ENCODE assay signal across 30 mouse cellular contexts in genomic region chr8:119805275-119805674, GRCm38 (mm10). TPM values are rescaled to one million over a fixed set of nuclear protein-coding genes. Genes with fewer than 3 reads are reported as not detected.
A peak's percentile ranks its signal among the peaks of the same experiment; 100 is the strongest.
DNase-seq lines count a peak whose midpoint lies in the region; ATAC-seq and TF ChIP-seq lines count a peak whose summit lies in the region.
"Had no signal": no experiment of that assay in that cellular context is flagged by ENCODE, and none has a peak within 500 bp of the region (broad histone marks: within the 10 kb centered on the region; RNA-seq: fewer than 3 reads in every experiment).

No protein-coding gene starts in this region.

- H3K4me3 ChIP-seq in kidney, adult 2 months (ENCODE audit: insufficient read depth, low read depth, low read length) = no peak overlapping the region
- no peak overlapping the region for H3K4me3 ChIP-seq in midbrain, embryonic 15.5 days
- H3K4me3 ChIP-seq in midbrain, embryonic 11.5 days (ENCODE audit: low read depth, low read length) = no peak overlapping the region
- no peak overlapping the region for H3K4me3 ChIP-seq in forebrain, postnatal 0 days (ENCODE audit: low read depth, low read length)
- no peak overlapping the region for H3K4me3 ChIP-seq in stomach, postnatal 0 days (ENCODE audit: low read depth, low read length)
- H3K4me3 ChIP-seq: embryonic facial prominence, embryonic 10.5 days; heart, adult 2 months; heart, embryonic 13.5 days; hindbrain, embryonic 12.5 days; left cerebral cortex, adult 2 months; limb, embryonic 15.5 days; megakaryocyte, embryonic 14.5 days had no signal

- no peak for TF ChIP-seq EP300 in stomach, postnatal 0 days (optimal IDR thresholded peaks at IDR 0.05)

- no peak for TF ChIP-seq CTCF in kidney, adult 2 months (conservative IDR thresholded peaks at IDR 0.05; ENCODE audit: insufficient read depth, insufficient read length, low read depth, low read length)
- TF ChIP-seq CTCF in forebrain, postnatal 0 days (IDR thresholded peaks at IDR 0.05; ENCODE audit: low read depth) = no peak
- no peak for TF ChIP-seq CTCF in stomach, postnatal 0 days (IDR thresholded peaks at IDR 0.05; ENCODE audit: low read depth)

- no peak overlapping the region for H3K4me2 ChIP-seq in midbrain, embryonic 15.5 days
- no peak overlapping the region for H3K4me2 ChIP-seq in midbrain, embryonic 11.5 days
- no peak overlapping the region for H3K4me2 ChIP-seq in forebrain, postnatal 0 days (ENCODE audit: low read depth)
- H3K4me2 ChIP-seq in stomach, postnatal 0 days (replicated peaks; ENCODE audit: low read depth) = no peak overlapping the region
- H3K4me2 ChIP-seq: heart, embryonic 13.5 days; hindbrain, embryonic 12.5 days; limb, embryonic 15.5 days; lung, embryonic 14.5 days had no signal

- no peak for TF ChIP-seq POLR2A in kidney, adult 2 months (IDR thresholded peaks at IDR 0.05; ENCODE audit: low read depth, low read length)

- no peak for ATAC-seq in midbrain, embryonic 15.5 days (replicated peaks)
- ATAC-seq in midbrain, embryonic 11.5 days (ENCODE audit: low FRiP score) = no peak
- no peak for ATAC-seq in forebrain, postnatal 0 days
- ATAC-seq in stomach, postnatal 0 days (ENCODE audit: low FRiP score, low TSS enrichment) = no peak
- ATAC-seq: Patski had no signal

- peaks cover 3% of the 10 kb centered on the region; the same call in 1 of the 2 replicates for H3K4me1 ChIP-seq in kidney, adult 2 months (ENCODE audit: control insufficient read depth, insufficient read depth, low read length)
- H3K4me1 ChIP-seq in midbrain, embryonic 15.5 days = peaks cover 31% of the 10 kb centered on the region
- H3K4me1 ChIP-seq in midbrain, embryonic 11.5 days (ENCODE audit: control insufficient read depth, insufficient read depth, low read length) = peaks cover 16% of the 10 kb centered on the region
- peaks cover 11% of the 10 kb centered on the region; the same call in 1 of the 2 replicates for H3K4me1 ChIP-seq in forebrain, postnatal 0 days (ENCODE audit: insufficient read depth)
- H3K4me1 ChIP-seq in stomach, postnatal 0 days (replicated peaks; ENCODE audit: control insufficient read depth, insufficient read depth) = no peaks in the 10 kb centered on the region

- H3K27ac ChIP-seq in kidney, adult 2 months (ENCODE audit: insufficient read depth, low read depth, low read length) = no peak overlapping the region
- H3K27ac ChIP-seq in midbrain, embryonic 15.5 days = 0 out of 2 replicates have a peak overlapping the region, but pooled peaks have one; percentile 1
- no peak overlapping the region for H3K27ac ChIP-seq in midbrain, embryonic 11.5 days (ENCODE audit: low read depth, low read length)
- peak overlapping the region; percentile 45; the same call in 1 of the 2 replicates for H3K27ac ChIP-seq in forebrain, postnatal 0 days (ENCODE audit: low read depth, low read length)
- H3K27ac ChIP-seq in stomach, postnatal 0 days (replicated peaks) = peak overlapping the region; percentile 30; the same call in 1 of the 2 replicates
- H3K27ac ChIP-seq: embryonic facial prominence, embryonic 10.5 days; heart, adult 2 months; heart, embryonic 13.5 days; hindbrain, embryonic 12.5 days; left cerebral cortex, adult 2 months; limb, embryonic 15.5 days; liver, embryonic 14.5 days had no signal

- 58% methylated on average over 8 of the region's 8 CpGs for WGBS in kidney, adult 2 months
- 62% methylated on average over 8 of the region's 8 CpGs for WGBS in midbrain, embryonic 15.5 days
- 83% methylated on average over 8 of the region's 8 CpGs for WGBS in midbrain, embryonic 11.5 days
- 45% methylated on average over 8 of the region's 8 CpGs for WGBS in forebrain, postnatal 0 days
- 49% methylated on average over 8 of the region's 8 CpGs for WGBS in stomach, postnatal 0 days

- no peak overlapping the region for H3K9ac ChIP-seq in midbrain, embryonic 15.5 days
- H3K9ac ChIP-seq in midbrain, embryonic 11.5 days (ENCODE audit: low read length) = no peak overlapping the region
- H3K9ac ChIP-seq in forebrain, postnatal 0 days = no peak overlapping the region
- 0 out of 2 replicates have a peak overlapping the region, but pooled peaks have one; percentile 1 for H3K9ac ChIP-seq in stomach, postnatal 0 days (ENCODE audit: low read length)
- H3K9ac ChIP-seq: heart, embryonic 13.5 days; hindbrain, embryonic 12.5 days; limb, embryonic 15.5 days; liver, embryonic 14.5 days; lung, embryonic 14.5 days had no signal

- peak; percentile 36 for DNase-seq in kidney, adult 2 months
- no peak for DNase-seq in kidney, postnatal 10 days
- DNase-seq in midbrain, embryonic 11.5 days (ENCODE audit: low spot score, missing footprints) = no peak
- DNase-seq in forebrain, postnatal 0 days = no peak
- no peak for DNase-seq in stomach, postnatal 0 days (ENCODE audit: low spot score)
- no peak for DNase-seq in ovary, postnatal 14 days (ENCODE audit: low spot score)
- DNase-seq in adrenal gland, adult 18-20 months (ENCODE audit: low spot score in 2 of 2) = no peak
- DNase-seq: adrenal gland, adult 2 months; cerebellum, adult 11 months; cerebellum, postnatal 10 days; gastrocnemius, postnatal 36 days; heart, adult 2 months; heart, postnatal 14 days; kidney, adult 11 months; layer of hippocampus, adult 9-11 months; lung, embryonic 14.5 days; right cerebral cortex, postnatal 4 days; thymus, adult 2 months; thymus, postnatal 4 days had no signal

- no peaks in the 10 kb centered on the region for H3K36me3 ChIP-seq in kidney, adult 2 months (ENCODE audit: control insufficient read depth, insufficient read depth, low read length)
- H3K36me3 ChIP-seq in midbrain, embryonic 15.5 days (replicated peaks) = no peaks in the 10 kb centered on the region
- no peaks in the 10 kb centered on the region for H3K36me3 ChIP-seq in midbrain, embryonic 11.5 days (ENCODE audit: control insufficient read depth, insufficient read depth, low read length)
- peaks cover 8% of the 10 kb centered on the region for H3K36me3 ChIP-seq in forebrain, postnatal 0 days (ENCODE audit: insufficient read depth)
- peaks cover 2% of the 10 kb centered on the region; the same call in 1 of the 2 replicates for H3K36me3 ChIP-seq in stomach, postnatal 0 days (ENCODE audit: control insufficient read depth, insufficient read depth, low read length)
- H3K36me3 ChIP-seq: G1E had no signal

- no peaks in the 10 kb centered on the region for H3K27me3 ChIP-seq in kidney, adult 2 months (replicated peaks; ENCODE audit: control insufficient read depth, insufficient read depth, low read length)
- no peaks in the 10 kb centered on the region for H3K27me3 ChIP-seq in midbrain, embryonic 15.5 days (replicated peaks)
- H3K27me3 ChIP-seq in midbrain, embryonic 11.5 days (ENCODE audit: control insufficient read depth, insufficient read depth, low read length) = no peaks in the 10 kb centered on the region
- H3K27me3 ChIP-seq in forebrain, postnatal 0 days (ENCODE audit: insufficient read depth, low read length) = no peaks in the 10 kb centered on the region
- H3K27me3 ChIP-seq in stomach, postnatal 0 days (ENCODE audit: control insufficient read depth, insufficient read depth, low read length) = no peaks in the 10 kb centered on the region
- H3K27me3 ChIP-seq: CH12.LX; hindbrain, embryonic 12.5 days; limb, embryonic 15.5 days; Patski had no signal

- H3K9me3 ChIP-seq in midbrain, embryonic 15.5 days = no peaks in the 10 kb centered on the region
- no peaks in the 10 kb centered on the region for H3K9me3 ChIP-seq in midbrain, embryonic 11.5 days (ENCODE audit: control insufficient read depth, low read length)
- H3K9me3 ChIP-seq in forebrain, postnatal 0 days (ENCODE audit: low read length) = no peaks in the 10 kb centered on the region
- no peaks in the 10 kb centered on the region for H3K9me3 ChIP-seq in stomach, postnatal 0 days (ENCODE audit: control insufficient read depth, low read length)
- H3K9me3 ChIP-seq: embryonic facial prominence, embryonic 10.5 days; G1E; heart, embryonic 13.5 days; hindbrain, embryonic 12.5 days; limb, embryonic 15.5 days had no signal

RNA-seq across cellular contexts. Expression of gene Tldc1, which starts 27.1 kb away (rescaled TPM):
- polyA plus RNA-seq in kidney, adult 2 months (2012; rRNA removed) = 11.6 and 12.6 TPM in 2 replicates
- 11.4 and 11.8 TPM in 2 replicates for polyA plus RNA-seq in midbrain, embryonic 15.5 days (2015; fragmentation: Nextera tagmentation; extraction: Ambion mirVana)
- 6.8 and 7.1 TPM in 2 replicates for polyA plus RNA-seq in midbrain, embryonic 11.5 days (2014; fragmentation: Nextera tagmentation; extraction: Ambion mirVana)
- 21.0 and 21.1 TPM in 2 replicates for total RNA-seq in forebrain, postnatal 0 days (2014; rRNA removed)
- polyA plus RNA-seq in forebrain, postnatal 0 days (2015; fragmentation: Nextera tagmentation; extraction: Ambion mirVana) = 6.8 and 9.4 TPM in 2 replicates
- 9.1 and 10.7 TPM in 2 replicates for polyA plus RNA-seq in stomach, postnatal 0 days (2015; fragmentation: Nextera tagmentation; extraction: Ambion mirVana)
- total RNA-seq in adrenal gland, adult 18-20 months (2021) = 1 to 10 TPM; 8.4 to 9.7 TPM

RNA-seq across cellular contexts. Expression of gene Cotl1, which starts 35.1 kb away (rescaled TPM):
- polyA plus RNA-seq in kidney, adult 2 months (2012; rRNA removed) = 427 and 463 TPM in 2 replicates
- polyA plus RNA-seq in midbrain, embryonic 15.5 days (2015; fragmentation: Nextera tagmentation; extraction: Ambion mirVana) = 123 and 134 TPM in 2 replicates
- 411 and 445 TPM in 2 replicates for polyA plus RNA-seq in midbrain, embryonic 11.5 days (2014; fragmentation: Nextera tagmentation; extraction: Ambion mirVana)
- 177 and 224 TPM in 2 replicates for total RNA-seq in forebrain, postnatal 0 days (2014; rRNA removed)
- 134 and 156 TPM in 2 replicates for polyA plus RNA-seq in forebrain, postnatal 0 days (2015; fragmentation: Nextera tagmentation; extraction: Ambion mirVana)
- 100 and 106 TPM in 2 replicates for polyA plus RNA-seq in stomach, postnatal 0 days (2015; fragmentation: Nextera tagmentation; extraction: Ambion mirVana)
- total RNA-seq in adrenal gland, adult 18-20 months (2021) = 10 to 100 TPM; 43.6 to 52.1 TPM

RNA-seq across cellular contexts. Expression of gene Klhl36, which starts 56.8 kb away (rescaled TPM):
- 37.7 and 52.4 TPM in 2 replicates for polyA plus RNA-seq in kidney, adult 2 months (2012; rRNA removed)
- polyA plus RNA-seq in midbrain, embryonic 15.5 days (2015; fragmentation: Nextera tagmentation; extraction: Ambion mirVana) = 18.3 and 20.2 TPM in 2 replicates
- polyA plus RNA-seq in midbrain, embryonic 11.5 days (2014; fragmentation: Nextera tagmentation; extraction: Ambion mirVana) = 8.2 and 10.2 TPM in 2 replicates
- total RNA-seq in forebrain, postnatal 0 days (2014; rRNA removed) = 18.7 and 23.0 TPM in 2 replicates
- polyA plus RNA-seq in forebrain, postnatal 0 days (2015; fragmentation: Nextera tagmentation; extraction: Ambion mirVana) = 18.0 and 20.3 TPM in 2 replicates
- 9.0 and 10.0 TPM in 2 replicates for polyA plus RNA-seq in stomach, postnatal 0 days (2015; fragmentation: Nextera tagmentation; extraction: Ambion mirVana)
- 1 to 10 TPM; 4.9 to 5.8 TPM for total RNA-seq in adrenal gland, adult 18-20 months (2021)

Comparison
In these comparisons a context has a peak if more than half of its experiments do, and no peak if none do; other contexts are left out.
1. H3K27ac ChIP-seq: peak in midbrain, embryonic 15.5 days (single experiment), forebrain, postnatal 0 days (single experiment) and stomach, postnatal 0 days (single experiment); none in kidney, adult 2 months (single experiment) and midbrain, embryonic 11.5 days (single experiment).